Mouse (Mus musculus): ENCODE measurements around the gene Baz2b.

DNA sequence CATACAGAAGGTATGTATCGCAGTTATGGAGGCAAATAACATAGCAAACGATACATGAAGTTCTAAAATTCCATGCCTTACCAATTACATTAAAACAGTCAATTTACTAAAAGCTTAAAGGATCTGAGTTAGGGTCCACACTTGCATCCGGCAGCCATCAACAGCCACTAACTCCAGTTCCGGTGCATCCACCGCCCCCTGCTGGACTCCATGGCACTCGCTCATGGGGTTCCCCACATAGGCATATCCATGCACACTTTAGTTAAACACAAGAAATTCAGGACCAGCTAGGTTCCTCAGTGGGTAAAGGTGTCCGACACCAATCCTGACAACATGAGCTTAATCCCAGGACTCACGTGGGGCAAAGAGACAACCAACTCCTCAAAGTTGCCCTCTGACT, 9.0 kb downstream of the Baz2b start:
- TF ChIP-seq POLR2A (IDR thresholded peaks at IDR 0.05; ENCODE audit: low read depth, low read length) (no peak), CTCF (conservative IDR thresholded peaks at IDR 0.05; ENCODE audit: insufficient read depth, insufficient read length, low read depth, low read length) (peak; percentile 69)
